Mouse (Mus musculus) gastrocnemius, postnatal 25 days (tissue): ENCODE results near the gene Gmds. TPM values are rescaled to one million over a fixed set of nuclear protein-coding genes. Genes with fewer than 3 reads are reported as not detected.

Source experiments
- DNase-seq: peaks from one replicate; pipeline ENCODE4 v3.0.0; 2022
- total RNA-seq, 2 experiments: library from RNA; stranded (reverse); gene quantifications; 1 replicate in 1 of 2; 2 replicates in 1 of 2; pipeline ENCODE4 v1.2.3; 2021

Gmds gene
- total RNA-seq, 2 experiments from 2014 or later, result 1.9 to 2.3 TPM

GRCm38 (mm10) chr13:31874427-31874826 lies 464.1 kb downstream of the Gmds start:
- no peak for DNase-seq

GRCm38 (mm10) chr13:31873269-31873668 lies 465.3 kb downstream of the Gmds start:
- DNase-seq, result no peak

GRCm38 (mm10) chr13:31864786-31865185 lies 473.8 kb downstream of the Gmds start:
- no peak for DNase-seq

- DNase-seq, result no peak
Observed at GRCm38 (mm10) chr13:31863461-31863860, 475.1 kb downstream of the Gmds start.

- DNase-seq, result no peak
Observed at GRCm38 (mm10) chr13:31860200-31860599, 478.3 kb downstream of the Gmds start.

GRCm38 (mm10) chr13:31854000-31854399 lies 484.5 kb downstream of the Gmds start:
- DNase-seq, result no peak

- DNase-seq, result no peak
Observed at GRCm38 (mm10) chr13:31853564-31853963, 485.0 kb downstream of the Gmds start.

- no peak for DNase-seq
Observed at GRCm38 (mm10) chr13:31849258-31849971, 489.1 kb downstream of the Gmds start.

GRCm38 (mm10) chr13:31835802-31836201 lies 502.7 kb downstream of the Gmds start:
- DNase-seq, result no peak

GRCm38 (mm10) chr13:31830332-31830731 lies 508.2 kb downstream of the Gmds start:
- DNase-seq, result no peak

GRCm38 (mm10) chr13:31828446-31828845 lies 510.1 kb downstream of the Gmds start:
- DNase-seq, result no peak

- no peak for DNase-seq
Observed at GRCm38 (mm10) chr13:31827820-31828332, 510.7 kb downstream of the Gmds start.

GRCm38 (mm10) chr13:31827160-31827559 lies 511.4 kb downstream of the Gmds start:
- no peak for DNase-seq

- DNase-seq, result no peak
Observed at GRCm38 (mm10) chr13:31825180-31825579, 513.4 kb downstream of the Gmds start.

- no peak for DNase-seq
Observed at GRCm38 (mm10) chr13:31823316-31823715, 515.2 kb downstream of the Gmds start.

GRCm38 (mm10) chr13:31821050-31821449 lies 517.5 kb downstream of the Gmds start:
- DNase-seq, result no peak

- DNase-seq, result no peak
Observed at GRCm38 (mm10) chr13:31820587-31821017, 517.9 kb downstream of the Gmds start.

GRCm38 (mm10) chr13:31819664-31820405 lies 518.7 kb downstream of the Gmds start:
- no peak for DNase-seq

GRCm38 (mm10) chr13:31818337-31818736 lies 520.2 kb downstream of the Gmds start:
- DNase-seq, result no peak

- no peak for DNase-seq
Observed at GRCm38 (mm10) chr13:31815383-31816003, 523.0 kb downstream of the Gmds start.

- DNase-seq, result no peak
Observed at GRCm38 (mm10) chr13:31812701-31813100, 525.8 kb downstream of the Gmds start.

- DNase-seq, result no peak
Observed at GRCm38 (mm10) chr13:31811542-31812021, 527.0 kb downstream of the Gmds start.
